Mouse (Mus musculus): ENCODE measurements around the gene Qprt. TPM values are rescaled to one million over a fixed set of nuclear protein-coding genes. Genes with fewer than 3 reads are reported as not detected.

Qprt gene
- total RNA-seq, 2 experiments from 2014 or later: 5.3 to 8.2 TPM

DNA sequence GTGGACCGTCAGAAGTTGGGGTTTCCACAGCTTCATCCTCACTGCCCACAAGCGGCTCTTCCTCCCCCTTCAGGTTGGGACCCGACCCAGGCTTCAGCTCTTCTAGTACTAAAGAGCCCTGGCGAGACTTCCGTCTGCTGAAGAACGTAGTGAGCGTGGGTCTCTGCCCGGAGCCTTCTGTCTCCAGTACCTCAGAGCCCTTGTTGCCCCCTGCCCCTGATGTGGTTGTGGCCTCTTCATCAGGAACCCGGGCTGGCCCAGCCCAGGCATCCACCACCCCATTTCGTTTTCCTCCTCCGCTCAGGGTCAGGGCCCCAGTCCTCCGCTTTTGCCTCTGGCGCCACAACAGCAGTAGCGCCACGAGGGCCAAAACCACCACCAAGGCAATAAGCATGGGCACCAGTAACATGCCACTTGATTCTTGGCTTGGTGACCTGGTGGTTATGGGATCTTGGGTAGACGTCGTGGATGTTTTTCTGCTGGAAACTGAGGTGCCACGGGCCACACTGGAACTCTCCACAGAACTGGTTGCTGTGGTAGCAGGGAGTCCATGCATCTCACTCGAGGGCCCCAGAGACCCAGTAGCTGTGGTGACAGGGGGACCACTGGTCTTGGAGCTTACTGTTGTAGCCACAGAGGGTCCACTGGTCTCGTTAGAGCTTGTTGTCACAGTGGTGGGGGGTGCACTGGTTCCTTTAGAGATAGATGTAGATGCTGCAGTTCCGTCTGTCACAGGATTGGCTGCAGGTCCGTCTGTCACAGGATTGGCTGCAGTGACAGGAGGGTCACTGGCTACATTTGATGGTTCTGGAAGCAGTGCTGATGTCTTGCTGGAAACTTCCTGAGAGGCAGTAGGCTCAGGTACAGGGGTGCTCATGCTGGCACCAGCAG, 14.4 kb upstream of the Qprt start:
- ATAC-seq (replicated peaks; ENCODE audit: low FRiP score, low TSS enrichment, poor library complexity, severe bottlenecking): peak; percentile 22

DNA sequence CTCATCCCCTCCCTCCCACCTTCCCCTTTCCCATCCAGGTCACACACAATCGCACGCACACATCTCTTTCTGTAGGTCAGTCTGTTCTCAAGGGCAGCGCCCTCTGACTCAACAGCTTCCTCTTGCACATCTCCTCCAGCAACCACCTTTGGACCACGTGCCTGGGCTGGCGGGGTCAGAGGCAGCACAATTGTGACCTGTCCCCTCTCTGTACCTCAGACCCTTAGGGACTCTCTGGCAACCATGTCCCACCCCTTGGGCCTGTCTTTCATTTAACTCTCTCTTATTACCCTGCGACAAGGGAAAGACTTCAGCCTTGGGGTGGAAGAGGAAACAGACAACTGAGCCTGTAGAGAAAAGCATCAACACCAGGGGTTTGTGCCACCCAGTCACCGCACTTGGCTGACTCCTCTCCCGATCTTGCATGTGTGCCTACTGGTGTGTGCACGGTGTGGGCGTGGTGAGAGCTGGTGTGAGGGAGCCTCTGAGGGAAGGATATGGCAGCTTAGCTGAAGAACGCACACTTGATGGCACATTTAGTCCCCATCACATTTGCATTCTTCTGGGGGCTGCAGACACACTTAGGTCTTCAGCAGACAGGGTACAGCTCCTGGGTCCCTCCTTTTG, 12.9 kb upstream of the Qprt start:
- ATAC-seq (replicated peaks; ENCODE audit: low FRiP score, low TSS enrichment, poor library complexity, severe bottlenecking): peak; percentile 40; the same call in 1 of the 2 replicates

DNA sequence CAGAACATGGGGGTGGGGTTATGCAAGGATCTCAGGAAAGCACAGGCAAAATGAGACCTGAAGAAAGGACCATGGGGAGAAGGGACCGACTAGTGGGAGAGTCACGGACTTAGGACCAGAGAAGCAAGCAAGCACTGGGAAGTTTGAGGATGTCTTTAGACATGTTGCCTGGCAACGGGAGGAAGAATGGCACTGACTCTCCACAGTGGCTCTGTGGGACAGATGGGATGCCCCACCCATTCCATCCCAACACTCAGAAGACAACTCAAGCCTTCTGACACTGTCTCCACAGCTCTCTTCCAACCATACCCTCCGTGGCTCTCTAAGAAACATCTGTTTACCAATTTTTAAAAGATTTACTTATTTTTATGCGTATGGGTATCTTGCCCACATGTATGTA, 11.1 kb upstream of the Qprt start:
- no peak for ATAC-seq (replicated peaks; ENCODE audit: low FRiP score, low TSS enrichment, poor library complexity, severe bottlenecking)

DNA sequence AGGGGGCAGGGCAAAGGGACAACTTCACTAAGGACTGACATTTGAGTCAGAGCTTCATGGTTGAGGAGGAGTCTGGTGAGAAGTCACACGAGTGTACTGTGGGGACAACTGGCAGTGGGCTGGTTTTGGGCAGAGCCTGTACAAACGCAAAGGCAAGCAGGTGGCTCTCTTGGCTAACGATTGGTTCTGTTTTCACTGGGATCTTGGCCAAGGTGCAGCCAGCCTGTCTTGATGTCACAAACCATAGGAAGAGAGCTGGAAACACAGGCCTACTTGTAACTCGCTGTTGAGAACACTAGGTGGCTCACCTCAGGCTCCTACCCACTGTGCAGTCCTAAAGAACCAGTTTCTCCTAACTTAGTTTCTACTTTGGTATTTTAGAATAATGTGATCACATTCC, 7.6 kb upstream of the Qprt start:
- peak; percentile 89 for ATAC-seq (replicated peaks; ENCODE audit: low FRiP score, low TSS enrichment, poor library complexity, severe bottlenecking)

DNA sequence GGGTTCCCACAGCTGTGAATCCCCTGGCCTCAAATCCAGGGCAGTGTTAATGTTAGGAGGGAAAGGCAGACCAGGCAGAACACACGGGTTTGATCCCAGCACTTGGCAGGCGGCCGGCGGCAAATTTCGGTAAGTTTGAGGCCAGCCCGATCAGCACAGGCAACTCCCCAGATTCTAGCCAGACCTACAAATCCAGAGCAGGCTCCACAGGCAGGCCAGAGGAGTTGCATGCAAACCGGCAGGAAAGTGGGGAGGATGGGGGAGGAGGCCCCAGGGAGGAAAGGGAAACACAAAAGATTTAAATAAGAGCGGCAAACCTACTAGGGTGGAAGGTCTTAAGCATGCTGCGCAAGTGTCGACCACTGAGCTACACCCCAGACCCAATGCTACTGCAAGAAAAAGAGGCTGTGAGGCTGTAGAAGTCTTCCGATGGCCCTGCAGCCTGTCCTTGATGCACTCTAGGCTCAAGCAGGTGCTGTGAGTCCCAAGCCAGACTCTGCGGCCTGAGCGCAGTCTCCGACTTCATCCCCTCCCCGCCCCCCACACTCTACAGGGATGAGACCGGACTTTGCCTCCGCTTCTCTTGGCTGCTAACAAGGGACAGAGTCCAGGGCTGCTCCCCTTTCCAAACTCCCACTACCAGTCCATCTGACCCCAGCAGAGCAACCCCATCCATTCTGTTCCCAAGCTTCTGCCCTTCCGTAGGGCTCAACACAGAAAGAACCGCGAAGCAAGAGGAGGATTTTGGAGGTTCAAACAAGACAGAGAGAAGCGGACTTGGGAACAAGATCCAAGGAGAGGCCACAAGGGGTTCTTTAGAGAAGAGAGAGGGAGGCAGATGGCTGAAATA, 740 bp downstream of the Qprt start:
- no peak for ATAC-seq (replicated peaks; ENCODE audit: low FRiP score, low TSS enrichment, poor library complexity, severe bottlenecking)

DNA sequence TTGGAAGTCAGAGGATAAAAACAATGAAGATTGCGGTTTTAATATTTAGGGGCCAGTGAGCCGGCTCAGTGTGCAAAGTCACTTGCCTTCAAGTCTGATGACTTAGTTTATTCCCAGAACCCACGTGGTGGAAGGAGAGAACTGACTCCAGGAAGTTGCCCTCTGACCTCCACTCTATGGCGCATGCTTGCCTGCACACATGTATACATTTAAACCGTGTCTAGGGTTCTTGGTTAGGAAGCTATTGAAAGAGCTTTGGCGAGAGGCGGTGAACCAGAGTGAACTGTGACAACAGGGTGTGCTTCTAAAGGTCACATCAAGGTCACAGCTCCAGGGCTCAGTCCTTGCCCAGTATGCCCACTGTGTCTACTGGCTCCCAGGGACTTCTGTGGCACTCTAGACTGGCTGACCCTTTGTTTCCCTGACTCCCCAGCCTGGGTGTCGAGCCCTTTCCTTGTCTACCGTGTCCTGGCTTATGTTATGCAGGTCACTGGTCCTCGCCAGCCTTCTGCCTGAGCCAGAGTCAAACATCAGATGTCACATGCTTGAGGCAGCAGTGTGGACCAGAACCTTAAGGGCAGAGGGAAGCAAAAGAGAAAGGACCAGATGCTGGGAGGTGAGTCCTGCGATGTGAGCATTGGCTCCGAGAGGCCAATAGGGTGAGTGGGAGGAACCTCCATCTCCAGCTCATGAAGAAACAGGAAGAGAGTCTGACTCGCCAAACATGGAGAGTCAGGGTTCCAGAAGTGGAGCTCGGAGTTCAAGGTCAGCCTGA, 3.2 kb downstream of the Qprt start:
- ATAC-seq (replicated peaks; ENCODE audit: low FRiP score, low TSS enrichment, poor library complexity, severe bottlenecking): no peak

DNA sequence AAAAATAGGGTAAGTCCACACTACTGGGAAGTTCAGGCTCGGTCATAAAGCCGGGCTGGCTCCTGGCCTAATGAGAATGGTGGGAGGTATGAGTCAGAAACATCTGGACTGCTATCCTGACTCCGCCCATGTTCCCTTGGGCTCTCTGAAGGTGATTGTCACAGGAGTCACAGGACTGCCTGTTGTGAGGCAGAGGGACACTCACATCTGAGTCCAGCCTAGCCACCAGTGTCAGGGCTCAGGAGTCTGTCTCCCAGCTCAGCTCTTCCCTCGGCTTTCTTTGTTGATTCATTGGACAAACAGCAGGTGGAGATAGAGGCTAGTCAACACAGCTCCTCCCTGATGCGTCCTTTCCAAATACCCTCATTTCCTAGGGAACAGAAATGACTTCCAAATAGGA, 4.1 kb downstream of the Qprt start:
- ATAC-seq (replicated peaks; ENCODE audit: low FRiP score, low TSS enrichment, poor library complexity, severe bottlenecking): 0 out of 2 replicates have a peak, but pooled peaks have one; percentile 16

DNA sequence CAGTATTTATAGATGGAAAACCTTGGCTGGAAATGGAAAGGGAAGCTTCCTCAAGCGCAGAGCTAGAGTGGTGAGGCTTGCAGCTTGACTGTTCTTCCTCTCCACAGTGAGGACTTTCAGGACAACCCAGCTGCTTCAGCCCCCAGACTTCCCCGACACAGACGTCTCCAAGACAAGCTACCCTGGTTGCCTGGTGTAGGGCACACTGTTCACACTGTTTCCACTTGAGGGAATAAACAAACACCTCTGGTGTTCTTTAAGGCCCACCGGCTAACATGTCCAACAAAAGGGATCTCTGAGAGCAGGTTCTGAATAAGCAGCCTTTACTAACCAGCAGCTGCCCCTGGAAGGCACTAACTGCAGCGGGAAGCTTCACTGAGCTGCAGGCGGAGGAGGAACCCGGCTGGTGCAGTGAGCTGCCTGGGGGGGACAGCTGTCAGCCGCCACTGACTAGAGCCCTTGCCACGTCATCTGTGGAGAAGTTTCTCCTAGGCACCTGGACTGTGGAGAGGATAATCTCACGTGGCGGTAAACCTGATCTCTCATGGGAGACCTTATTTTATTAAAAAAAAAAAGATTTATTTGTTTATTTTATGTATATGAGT, 5.6 kb downstream of the Qprt start:
- ATAC-seq (replicated peaks; ENCODE audit: low FRiP score, low TSS enrichment, poor library complexity, severe bottlenecking): no peak

DNA sequence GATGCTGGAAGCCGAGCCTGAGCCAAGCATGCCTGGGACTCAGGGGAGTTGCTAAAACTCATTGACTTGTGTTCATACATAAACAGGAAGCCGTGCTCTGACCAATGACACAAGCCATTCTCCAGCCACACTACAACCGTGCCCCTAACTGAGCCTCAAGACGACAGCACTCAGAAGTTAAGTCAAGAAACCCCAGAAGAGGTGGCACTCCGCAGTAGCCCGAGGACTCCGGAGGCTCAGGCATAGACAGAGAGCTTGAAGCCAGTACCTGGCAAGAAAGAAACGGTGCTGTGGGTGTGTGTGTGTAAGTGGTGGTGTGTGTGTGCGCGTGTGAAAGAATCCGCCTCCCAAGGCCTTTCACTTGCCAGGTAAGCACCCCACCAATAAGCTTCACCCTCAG, 7.1 kb downstream of the Qprt start:
- no peak for ATAC-seq (replicated peaks; ENCODE audit: low FRiP score, low TSS enrichment, poor library complexity, severe bottlenecking)

DNA sequence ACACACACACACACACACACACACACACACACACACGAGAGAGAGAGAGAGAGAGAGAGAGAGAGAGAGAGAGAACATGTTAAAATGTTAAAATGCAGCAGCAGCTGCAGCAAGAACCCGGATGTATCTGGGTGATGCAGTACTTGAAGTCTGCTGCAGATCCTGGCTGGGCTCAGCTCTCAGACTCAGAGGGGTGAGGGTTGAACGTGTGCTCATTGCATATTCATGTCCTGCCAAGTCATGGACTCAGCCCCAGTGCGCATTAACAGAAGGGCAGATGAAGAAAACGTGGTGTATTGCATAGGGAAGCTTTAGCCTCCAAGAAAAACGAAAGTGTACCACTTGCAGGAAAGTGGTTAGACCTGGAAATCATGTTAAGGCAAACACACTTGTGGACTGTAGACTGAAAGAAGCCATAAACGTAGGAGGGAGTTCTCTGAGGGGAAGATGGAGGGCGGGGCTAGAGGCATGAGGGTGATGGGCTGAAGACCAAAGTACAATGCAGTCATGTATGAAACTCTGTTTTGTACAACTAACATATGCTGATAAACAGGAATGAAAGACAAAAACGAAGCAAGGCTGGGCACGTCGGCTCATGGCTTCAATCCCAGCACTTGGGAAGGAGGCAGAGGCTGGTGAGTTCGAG, 8.3 kb downstream of the Qprt start:
- ATAC-seq (replicated peaks; ENCODE audit: low FRiP score, low TSS enrichment, poor library complexity, severe bottlenecking): no peak

DNA sequence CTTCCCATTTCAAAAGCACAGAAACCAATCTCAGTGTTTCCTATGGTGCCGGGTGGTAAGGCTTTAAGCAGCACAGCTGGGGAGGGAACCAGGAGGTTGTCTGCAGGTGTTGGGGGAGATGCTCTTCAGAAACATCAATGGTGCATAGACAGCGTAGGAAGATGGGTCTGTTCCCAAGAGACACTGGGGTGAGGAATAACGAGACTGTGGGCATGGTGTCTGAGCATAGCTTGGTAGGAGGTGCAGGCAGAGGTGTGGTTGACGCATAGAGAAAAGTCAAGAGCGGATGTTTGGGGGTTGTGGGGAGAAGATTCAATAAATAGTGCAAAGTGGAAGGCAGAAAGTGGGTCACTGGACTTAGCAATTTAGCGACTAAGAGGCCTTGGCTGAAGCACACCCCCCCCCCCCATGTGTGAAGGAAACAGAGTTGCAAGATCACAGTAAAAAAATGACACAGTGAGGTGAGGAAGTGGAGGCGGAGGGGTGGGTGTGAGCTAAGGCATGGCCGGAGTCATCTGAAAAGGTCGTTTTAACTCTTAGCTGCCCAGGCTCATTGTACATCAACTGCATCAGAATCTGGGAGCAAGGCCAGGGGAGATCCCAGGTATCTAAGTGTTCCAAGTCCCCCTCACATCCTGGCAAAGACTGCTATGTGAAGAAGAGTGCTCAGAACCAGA, 9.0 kb downstream of the Qprt start:
- ATAC-seq (replicated peaks; ENCODE audit: low FRiP score, low TSS enrichment, poor library complexity, severe bottlenecking): no peak

DNA sequence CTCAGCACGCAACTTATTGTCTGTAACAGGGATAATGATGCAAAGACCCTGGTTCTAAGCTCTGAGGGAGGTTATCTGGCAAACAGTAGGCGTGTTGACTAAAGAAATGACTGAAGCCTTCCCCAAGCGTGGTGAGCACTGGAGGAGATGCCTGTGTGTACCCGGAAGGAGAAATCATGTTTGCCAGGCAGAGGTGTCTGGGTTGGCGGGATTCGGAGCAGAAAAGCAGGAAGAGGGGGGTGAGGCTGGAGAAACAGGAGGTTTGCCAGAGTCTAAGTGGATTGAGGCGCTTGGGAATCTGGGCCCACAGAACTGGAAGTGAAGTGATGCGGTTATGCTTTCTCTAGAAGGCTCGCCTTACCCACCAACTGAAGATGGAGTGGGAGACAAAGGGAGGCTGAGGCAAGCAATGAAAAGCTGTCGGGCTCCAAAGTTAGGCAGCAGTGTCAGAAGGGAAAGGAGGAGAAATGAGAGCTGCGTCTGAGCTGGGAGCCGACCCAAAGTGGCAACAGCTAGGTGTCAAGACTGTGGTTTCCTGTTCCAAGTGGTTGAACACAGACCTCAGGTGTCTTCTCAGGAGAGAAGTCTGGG, 9.7 kb downstream of the Qprt start:
- no peak for ATAC-seq (replicated peaks; ENCODE audit: low FRiP score, low TSS enrichment, poor library complexity, severe bottlenecking)

DNA sequence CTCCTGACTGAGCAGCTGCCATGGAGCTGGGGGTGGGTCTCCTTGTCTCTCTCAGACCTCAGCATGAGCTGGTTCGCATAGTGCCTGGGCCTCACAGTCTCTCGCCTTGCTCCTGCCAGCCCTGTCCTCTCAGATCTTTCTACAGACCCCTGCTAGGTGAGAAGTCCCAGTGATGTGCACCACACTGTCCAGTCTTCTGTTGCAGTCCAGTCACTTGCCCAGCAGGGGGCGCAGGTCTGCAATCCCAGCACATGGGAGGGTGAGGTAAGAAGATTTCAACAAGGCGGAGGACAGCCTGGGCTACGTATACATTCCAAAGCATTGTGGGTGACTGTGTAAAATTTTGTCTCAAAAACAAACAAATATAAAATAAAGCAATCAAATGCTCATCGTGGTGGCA, 10.6 kb downstream of the Qprt start:
- ATAC-seq (replicated peaks; ENCODE audit: low FRiP score, low TSS enrichment, poor library complexity, severe bottlenecking): peak; percentile 54

DNA sequence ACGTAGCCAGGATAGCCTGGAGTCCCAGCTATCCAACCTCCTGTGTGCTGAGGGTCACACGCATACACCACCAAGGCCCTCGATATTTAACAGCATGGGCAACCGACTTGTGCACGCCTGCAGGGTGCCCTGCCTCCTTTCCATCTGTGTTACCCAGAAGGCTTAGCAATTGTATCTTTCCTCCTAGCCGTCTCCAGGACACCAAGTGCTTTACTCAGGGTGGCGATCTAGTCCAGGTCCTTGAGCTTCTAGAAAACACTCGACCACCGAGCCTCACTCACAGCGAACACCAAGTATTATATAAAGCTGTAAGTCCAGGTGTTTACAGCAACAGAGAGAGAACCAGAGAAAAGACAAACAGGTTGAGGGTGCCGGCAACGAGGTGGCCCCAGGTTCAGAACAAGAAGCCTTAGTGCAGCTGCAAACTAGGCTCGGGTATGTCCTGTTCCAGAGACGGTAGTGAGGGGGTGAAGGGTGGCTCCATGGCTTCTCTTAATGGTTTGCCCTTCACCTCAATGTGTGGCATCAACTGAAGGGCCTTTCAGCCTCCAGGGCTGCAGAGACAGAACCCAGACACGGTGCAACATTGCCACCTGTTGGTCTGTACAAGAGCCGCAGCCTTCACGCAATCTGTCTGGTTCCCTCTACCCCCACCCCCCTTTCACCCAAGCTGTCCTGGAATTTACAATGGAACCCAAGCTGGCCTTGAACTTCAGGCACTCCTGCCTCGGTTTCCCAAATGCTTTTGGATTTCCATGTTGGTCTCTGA, 11.6 kb downstream of the Qprt start:
- ATAC-seq (replicated peaks; ENCODE audit: low FRiP score, low TSS enrichment, poor library complexity, severe bottlenecking): peak; percentile 62

DNA sequence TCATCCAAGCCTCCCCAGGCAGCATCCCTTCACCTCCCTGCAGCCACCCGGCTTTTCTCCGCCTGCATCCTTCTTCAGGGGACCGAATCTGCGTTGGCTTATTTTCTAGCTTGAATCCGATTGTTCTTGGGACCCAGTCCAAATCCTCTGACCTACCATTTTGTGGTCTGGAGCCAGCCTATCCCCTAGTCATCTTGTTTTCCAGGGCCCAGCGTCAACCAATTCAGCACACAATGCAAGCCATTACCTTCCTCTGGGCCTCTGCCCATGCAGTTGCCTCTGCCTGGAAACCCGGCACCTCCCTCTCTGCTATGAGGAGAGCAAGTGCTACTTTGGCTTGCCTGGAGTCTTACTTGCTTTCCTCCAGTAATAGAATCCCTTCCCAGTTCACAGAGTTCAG, 16.5 kb downstream of the Qprt start:
- ATAC-seq (replicated peaks; ENCODE audit: low FRiP score, low TSS enrichment, poor library complexity, severe bottlenecking): no peak

DNA sequence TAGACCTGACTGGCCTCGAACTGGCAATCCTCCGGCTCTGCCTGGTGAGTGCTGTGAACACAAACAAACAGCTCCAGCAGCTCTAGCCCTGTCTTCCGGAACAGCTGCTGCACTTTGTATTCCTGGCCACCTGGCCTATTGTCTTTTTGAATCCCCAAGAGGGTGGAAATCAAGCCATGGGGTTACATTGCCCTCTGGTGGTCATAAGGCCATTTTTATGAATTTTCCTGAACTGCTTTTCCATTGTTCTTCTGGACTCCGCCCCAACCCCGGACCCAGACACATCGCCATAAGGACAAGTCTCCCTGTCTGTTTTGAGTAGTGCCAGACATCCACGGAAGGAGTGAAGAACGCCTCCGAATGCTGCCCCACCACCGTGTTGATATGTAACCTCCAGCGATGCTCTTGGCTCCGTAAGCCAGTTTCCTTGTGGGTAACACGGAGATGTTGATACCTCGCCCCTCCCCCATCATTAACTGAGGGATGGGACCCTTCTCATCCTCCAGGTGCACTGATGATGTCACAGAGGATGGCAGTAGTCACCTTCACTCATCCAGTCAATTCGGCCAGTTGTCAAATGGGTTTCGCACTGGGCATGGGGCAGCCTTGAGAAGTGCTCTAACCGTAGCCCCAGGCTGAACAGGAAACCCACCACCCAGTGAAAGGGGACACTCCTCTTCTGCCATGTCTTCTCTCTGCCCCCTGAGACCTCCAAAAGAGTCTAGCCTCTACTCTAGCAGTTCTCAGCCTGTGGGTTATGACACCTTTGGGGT, 17.3 kb downstream of the Qprt start:
- peak; percentile 61 for ATAC-seq (replicated peaks; ENCODE audit: low FRiP score, low TSS enrichment, poor library complexity, severe bottlenecking)

Data from megakaryocyte-erythroid progenitor cell, adult 5-6 weeks (primary cell).